Mouse (Mus musculus) intestine, embryonic 14.5 days (tissue): ENCODE results near the gene Vezt. TPM values are rescaled to one million over a fixed set of nuclear protein-coding genes. Genes with fewer than 3 reads are reported as not detected.
A peak's percentile ranks its signal among the peaks of the same experiment; 100 is the strongest.

Experiments
- ATAC-seq: fragments of 200-750 bp; cut with Nextera tagmentation; replicated peaks from 2 replicates; pipeline ENCODE4 v1.8.0; 2017; ENCODE audit warnings: low read depth, moderate number of reproducible peaks, moderate TSS enrichment, moderate library complexity; ENCODE audit not compliant: low FRiP score, low TSS enrichment
- DNase-seq: peaks from one replicate; pipeline ENCODE4 v3.0.0-alpha.2; 2018; ENCODE audit warnings: low spot score
- H3K27ac ChIP-seq: fragments of 300-500 bp; sonication (generic); 2 replicates; pipeline ENCODE4 v1.5.1; 2014; ENCODE audit warnings: low read depth, mild to moderate bottlenecking, control low read depth
- H3K27me3 ChIP-seq: fragments of 300-500 bp; sonication (generic); replicated peaks from 2 replicates; pipeline ENCODE4 v1.6.1; 2014; ENCODE audit warnings: low read length, control low read depth; ENCODE audit not compliant: control insufficient read depth, insufficient read depth
- H3K36me3 ChIP-seq: fragments of 300-500 bp; sonication (generic); 2 replicates; pipeline ENCODE4 v1.6.1; 2014; ENCODE audit warnings: low read length, control low read depth; ENCODE audit not compliant: control insufficient read depth, insufficient read depth
- H3K4me1 ChIP-seq: fragments of 300-500 bp; sonication (generic); replicated peaks from 2 replicates; pipeline ENCODE4 v1.6.1; 2014; ENCODE audit warnings: low read length, control low read depth, mixed read lengths; ENCODE audit not compliant: control insufficient read depth, insufficient read depth
- H3K4me2 ChIP-seq: fragments of 300-500 bp; sonication (generic); 2 replicates; pipeline ENCODE4 v1.6.1; 2014; ENCODE audit warnings: low read length
- H3K4me3 ChIP-seq: fragments of 300-500 bp; sonication (generic); 2 replicates; pipeline ENCODE4 v1.5.1; 2014; ENCODE audit warnings: low read depth, low read length, control low read depth, mixed read lengths
- H3K9ac ChIP-seq: fragments of 300-500 bp; sonication (generic); 2 replicates; pipeline ENCODE4 v1.6.1; 2014; ENCODE audit warnings: mild to moderate bottlenecking, low read length
- H3K9me3 ChIP-seq: fragments of 300-500 bp; sonication (generic); 2 replicates; pipeline ENCODE4 v1.6.1; 2016; ENCODE audit warnings: low read length, control low read depth; ENCODE audit not compliant: control insufficient read depth
- WGBS: fragments of 180-500 bp; shearing (Covaris S2); extraction: QIAGEN DNeasy Blood & Tissue Kit; methylation state at CpG from one replicate; pipeline ENCODE4 v1.1.7; 2014; 5-methylcytosine and 5-hydroxymethylcytosine counted together
- polyA plus RNA-seq: library from polyadenylated mRNA; unstranded; fragments of >200 nt; fragmentation: Nextera tagmentation; extraction: Ambion mirVana; gene quantifications from 2 replicates; pipeline ENCODE4 v1.2.1, GENCODE M21; 2014

Gene Vezt
- polyA plus RNA-seq, 1 experiment from 2014 or later: 25.6 TPM

DNA sequence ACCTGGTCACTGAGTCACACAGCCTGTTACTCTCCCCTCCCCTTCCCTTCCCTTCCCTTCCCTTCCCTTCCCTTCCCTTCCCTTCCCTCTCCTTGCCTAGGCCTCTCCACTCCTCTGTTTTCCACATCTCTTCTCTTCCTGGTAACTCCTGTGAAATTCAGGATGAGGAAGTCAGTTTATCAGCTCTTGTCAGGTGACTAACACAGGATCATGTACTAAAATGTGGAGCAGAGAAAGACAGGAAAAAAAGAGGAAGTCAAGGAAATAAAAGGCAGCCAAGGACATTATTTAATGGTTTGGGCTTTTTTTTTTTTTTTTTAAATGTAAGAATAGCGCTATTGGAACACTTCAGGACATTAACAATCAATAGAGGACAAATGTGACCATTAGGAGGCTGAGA, 126.6 kb downstream of the Vezt start:
- H3K4me3 ChIP-seq: no peak overlapping the region
- H3K36me3 ChIP-seq: no peaks in the 10 kb centered on the region
- DNase-seq (no peak), ATAC-seq (no peak)
- H3K4me2 ChIP-seq: no peak overlapping the region
- H3K9me3 ChIP-seq: no peaks in the 10 kb centered on the region
- H3K4me1 ChIP-seq: no peaks in the 10 kb centered on the region
- H3K27ac ChIP-seq: no peak overlapping the region
- no peaks in the 10 kb centered on the region for H3K27me3 ChIP-seq
- WGBS: 86% methylated on average over 1 of the region's 1 CpGs
- H3K9ac ChIP-seq: no peak overlapping the region

DNA sequence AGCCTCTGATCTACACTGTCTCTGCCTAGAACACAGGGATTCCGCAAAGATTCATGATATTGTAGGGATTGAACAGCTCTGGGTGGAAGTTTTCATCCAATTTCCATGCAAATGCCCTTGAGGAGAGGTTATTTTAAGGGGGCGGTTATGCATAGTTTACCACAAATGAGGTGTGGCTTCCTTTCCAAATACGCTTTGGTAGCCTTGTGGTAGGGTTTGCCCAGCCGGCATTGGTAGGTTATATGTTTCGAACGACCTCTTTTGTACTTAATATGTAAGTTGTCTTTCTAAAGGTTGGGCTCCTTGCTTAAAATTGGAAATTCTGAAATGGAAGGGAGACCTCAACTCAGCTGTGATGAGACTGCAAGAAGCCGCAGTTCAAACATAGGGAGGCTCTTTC, 127.1 kb downstream of the Vezt start:
- ATAC-seq (no peak), DNase-seq (no peak)
- no peaks in the 10 kb centered on the region for H3K9me3 ChIP-seq
- no peak overlapping the region for H3K9ac ChIP-seq
- H3K4me1 ChIP-seq: no peaks in the 10 kb centered on the region
- no peak overlapping the region for H3K4me3 ChIP-seq
- no peak overlapping the region for H3K4me2 ChIP-seq
- H3K27me3 ChIP-seq: no peaks in the 10 kb centered on the region
- H3K36me3 ChIP-seq: no peaks in the 10 kb centered on the region
- no peak overlapping the region for H3K27ac ChIP-seq
- 96% methylated on average over 7 of the region's 7 CpGs for WGBS

DNA sequence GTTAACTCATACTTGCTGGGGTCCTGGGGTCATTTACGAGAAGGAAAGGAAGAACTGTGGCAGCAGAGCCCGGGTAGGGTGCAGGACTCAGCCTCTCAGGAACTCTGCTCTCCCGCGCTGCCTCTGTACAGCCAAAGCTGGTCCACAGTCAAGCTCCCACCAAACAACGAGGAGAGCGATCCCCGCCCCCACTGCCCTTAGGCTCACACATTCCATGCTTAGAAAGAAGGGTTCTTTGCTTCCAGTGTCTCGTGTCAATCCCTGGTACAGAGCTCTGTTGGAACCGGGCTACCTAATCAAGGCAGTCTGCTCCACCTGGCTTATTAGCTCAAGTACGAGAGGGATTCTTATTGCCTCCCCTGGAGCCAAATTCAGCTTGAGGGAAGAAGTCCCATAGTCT, 128.2 kb downstream of the Vezt start:
- no peaks in the 10 kb centered on the region for H3K36me3 ChIP-seq
- no peak overlapping the region for H3K4me2 ChIP-seq
- no peaks in the 10 kb centered on the region for H3K4me1 ChIP-seq
- H3K27me3 ChIP-seq: no peaks in the 10 kb centered on the region
- no peak overlapping the region for H3K4me3 ChIP-seq
- no peaks in the 10 kb centered on the region for H3K9me3 ChIP-seq
- DNase-seq: no peak
- no peak for ATAC-seq
- 51% methylated on average over 10 of the region's 10 CpGs for WGBS
- H3K27ac ChIP-seq: no peak overlapping the region
- H3K9ac ChIP-seq: no peak overlapping the region

DNA sequence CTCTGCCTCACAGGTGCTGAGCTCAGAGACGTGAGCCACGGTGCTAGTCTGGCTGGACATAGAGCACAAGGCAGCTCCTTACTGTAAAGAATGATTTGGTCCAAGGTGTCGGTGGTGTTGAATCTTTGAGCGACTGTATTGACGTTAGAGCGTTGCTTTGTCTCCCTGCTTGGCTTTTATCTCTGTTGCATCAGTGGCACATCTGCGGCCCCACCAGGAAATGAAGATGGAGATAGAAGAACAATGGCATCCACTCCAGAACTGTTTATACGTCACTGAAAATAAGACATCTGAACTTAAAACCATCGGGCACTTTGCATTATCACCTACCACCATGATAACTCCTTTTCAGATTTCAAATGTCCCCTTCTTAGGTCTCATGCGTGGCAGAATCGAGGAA, 135.7 kb downstream of the Vezt start:
- H3K9ac ChIP-seq: no peak overlapping the region
- no peak overlapping the region for H3K4me3 ChIP-seq
- H3K36me3 ChIP-seq: no peaks in the 10 kb centered on the region
- ATAC-seq (no peak), DNase-seq (no peak)
- H3K27me3 ChIP-seq: no peaks in the 10 kb centered on the region
- H3K27ac ChIP-seq: no peak overlapping the region
- 89% methylated on average over 11 of the region's 11 CpGs for WGBS
- H3K9me3 ChIP-seq: no peaks in the 10 kb centered on the region
- H3K4me1 ChIP-seq: no peaks in the 10 kb centered on the region
- H3K4me2 ChIP-seq: no peak overlapping the region

DNA sequence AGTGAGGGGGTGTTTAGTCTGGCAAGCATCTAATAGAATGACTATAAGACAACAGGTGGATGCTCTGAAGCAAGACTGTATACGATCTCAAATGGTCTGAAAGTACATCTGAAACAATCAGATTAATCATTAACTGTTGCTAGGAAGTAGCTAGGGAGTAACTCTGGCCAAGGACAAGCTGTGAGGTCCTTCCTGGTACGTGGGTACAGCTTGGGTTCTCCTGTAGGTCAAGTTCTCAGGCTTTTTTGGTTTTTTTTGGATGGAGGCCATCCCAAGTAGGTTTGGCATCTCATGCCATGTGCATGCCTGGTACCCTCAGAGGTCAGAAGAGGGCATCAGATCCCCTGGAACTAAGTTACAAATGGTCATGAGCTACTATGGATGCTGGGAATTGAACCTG, 136.3 kb downstream of the Vezt start:
- Histone ChIP-seq H3K27ac (no peak overlapping the region), H3K4me3 (no peak overlapping the region), H3K27me3 (no peaks in the 10 kb centered on the region), H3K4me2 (no peak overlapping the region), H3K4me1 (no peaks in the 10 kb centered on the region), H3K9ac (no peak overlapping the region), H3K9me3 (no peaks in the 10 kb centered on the region), H3K36me3 (no peaks in the 10 kb centered on the region)
- ATAC-seq (no peak), DNase-seq (no peak)
- WGBS: 55% methylated on average over 2 of the region's 2 CpGs

DNA sequence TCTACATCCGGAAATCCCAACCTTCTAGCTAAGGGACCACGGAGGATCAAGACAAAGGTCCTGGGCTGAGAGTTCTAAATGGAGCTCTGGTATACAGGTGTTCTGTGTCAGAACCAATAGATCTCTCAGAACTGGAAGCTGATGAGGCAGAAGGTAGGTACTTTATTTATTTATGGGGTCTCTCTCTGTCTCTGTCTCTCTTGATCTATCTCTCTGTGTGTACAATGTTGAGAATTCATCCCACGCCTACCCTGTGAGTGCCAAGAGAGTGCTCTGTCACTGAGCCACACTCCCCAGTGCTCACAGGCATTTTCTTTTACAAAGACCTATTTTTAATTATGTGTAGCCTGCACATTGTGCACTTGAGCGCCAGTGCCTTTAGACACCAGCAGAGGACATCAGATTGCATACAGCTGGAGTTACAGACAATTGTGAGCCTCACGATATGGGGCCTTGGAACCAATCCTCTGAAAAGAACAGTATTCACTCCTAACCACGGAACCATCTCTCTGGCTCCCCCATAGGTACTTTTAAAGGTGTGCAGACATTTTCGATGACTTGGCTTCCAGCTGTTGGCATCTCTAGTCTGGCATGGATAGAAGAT, 138.5 kb downstream of the Vezt start, which contains the start of gene Metap2:
Gene Metap2, minus strand, starts transcription at position 51 of the 604 bp plus-strand sequence.
- H3K4me1 ChIP-seq: no peaks in the 10 kb centered on the region
- no peak within 1 kb of the TSS for H3K4me3 ChIP-seq
- H3K9ac ChIP-seq: no peak within 1 kb of the TSS
- no peak for DNase-seq
- no peak for ATAC-seq
- no peaks in the 10 kb centered on the region for H3K27me3 ChIP-seq
- H3K27ac ChIP-seq: no peak within 1 kb of the TSS
- H3K36me3 ChIP-seq: no peaks in the 10 kb centered on the region
- H3K9me3 ChIP-seq: no peaks in the 10 kb centered on the region
- 67% methylated on average over 7 of the region's 7 CpGs for WGBS
- H3K4me2 ChIP-seq: no peak within 1 kb of the TSS

DNA sequence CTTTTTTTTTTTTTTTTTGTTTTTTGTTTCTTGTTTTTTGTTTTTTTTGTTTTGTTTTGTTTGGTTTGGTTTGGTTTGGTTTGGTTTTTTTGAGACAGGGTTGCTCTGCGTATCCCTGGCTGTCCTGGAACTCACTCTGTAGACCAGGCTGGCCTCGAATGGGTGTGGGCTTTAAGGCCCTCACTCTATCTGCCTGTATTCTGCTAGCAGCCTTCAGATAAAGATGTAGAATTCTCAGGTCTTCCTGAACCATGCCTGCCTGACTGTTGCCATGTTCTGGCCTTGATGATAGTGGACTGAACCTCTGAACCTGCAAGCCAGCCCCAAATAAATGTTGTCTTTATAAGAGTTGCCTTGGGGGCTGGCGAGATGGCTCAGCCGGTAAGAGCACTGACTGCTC, 143.1 kb downstream of the Vezt start:
- no peak for ATAC-seq
- 93% methylated on average over 4 of the region's 4 CpGs for WGBS
- no peak overlapping the region for H3K4me3 ChIP-seq

DNA sequence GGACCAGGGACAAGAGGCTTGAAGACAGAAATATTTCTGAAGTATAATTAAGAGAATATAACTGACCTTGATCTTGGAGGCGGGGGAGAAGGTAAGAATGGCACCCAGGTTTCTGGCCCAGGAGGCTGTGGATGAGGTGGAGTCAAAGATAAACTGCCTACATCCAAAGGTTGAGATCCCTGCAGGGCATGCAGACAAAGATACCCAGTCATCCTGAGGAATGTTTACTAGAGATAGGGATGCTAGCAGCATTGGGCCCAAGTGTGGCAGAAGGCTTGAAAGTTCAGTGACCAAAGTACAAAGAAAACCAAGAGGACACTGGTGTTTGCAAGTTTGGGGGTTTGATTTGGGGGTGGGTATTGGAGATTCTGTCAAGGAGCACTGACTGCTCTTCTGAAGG, 144.6 kb downstream of the Vezt start:
- Histone ChIP-seq H3K4me1 (peaks cover 8% of the 10 kb centered on the region), H3K27ac (no peak overlapping the region), H3K27me3 (no peaks in the 10 kb centered on the region), H3K9ac (no peak overlapping the region), H3K4me2 (no peak overlapping the region), H3K9me3 (no peaks in the 10 kb centered on the region), H3K4me3 (no peak overlapping the region), H3K36me3 (peaks cover 11% of the 10 kb centered on the region)
- WGBS: 81% methylated on average over 1 of the region's 1 CpGs
- no peak for DNase-seq
- no peak for ATAC-seq

More for the DNA sequence above, 143.1 kb downstream of the Vezt start:
- H3K4me1 ChIP-seq: peaks cover 8% of the 10 kb centered on the region
- DNase-seq: no peak
- H3K36me3 ChIP-seq: no peaks in the 10 kb centered on the region
- no peak overlapping the region for H3K9ac ChIP-seq
- no peak overlapping the region for H3K4me2 ChIP-seq
- no peak overlapping the region for H3K27ac ChIP-seq
- H3K9me3 ChIP-seq: no peaks in the 10 kb centered on the region
- no peaks in the 10 kb centered on the region for H3K27me3 ChIP-seq

DNA sequence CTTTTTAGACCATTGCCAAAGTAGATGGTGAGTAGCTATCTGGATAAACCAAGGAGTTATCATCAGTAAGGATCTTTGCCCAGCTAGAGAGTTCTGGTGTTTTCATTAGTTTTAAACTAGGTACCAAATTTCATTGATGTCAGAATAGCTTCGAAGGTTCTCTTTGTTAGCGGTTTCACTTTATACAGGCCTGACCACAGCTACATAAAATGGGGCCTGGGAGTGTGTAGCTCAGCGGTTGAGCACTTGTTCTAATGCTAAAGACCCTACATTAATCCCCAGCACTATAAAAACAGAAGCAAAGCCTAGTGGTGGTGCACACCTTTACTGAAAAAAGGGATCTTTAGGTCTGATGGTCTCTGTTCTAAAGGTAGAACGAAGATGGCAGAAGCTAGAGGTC, 145.1 kb downstream of the Vezt start:
- Histone ChIP-seq H3K4me1 (peaks cover 8% of the 10 kb centered on the region), H3K27me3 (no peaks in the 10 kb centered on the region), H3K36me3 (peaks cover 15% of the 10 kb centered on the region), H3K9me3 (no peaks in the 10 kb centered on the region), H3K4me3 (peak overlapping the region; percentile 97; the same call in 1 of the 2 replicates), H3K27ac (no peak overlapping the region), H3K9ac (no peak overlapping the region), H3K4me2 (peak overlapping the region; percentile 88)
- 74% methylated on average over 4 of the region's 4 CpGs for WGBS
- no peak for DNase-seq
- no peak for ATAC-seq
